Mouse (Mus musculus) lung, adult 18-20 months (tissue): ENCODE data around the gene Rack1.
"Not testable (repeated sequence)": the region's sequence is repeated elsewhere in the genome, so short reads cannot be mapped to it uniquely, and the experiment has no call there.

Experiments
- DNase-seq, 2 experiments: peaks; one replicate each; pipeline ENCODE4 v3.0.0; 2022; ENCODE audit warnings: mixed read lengths in 2 of 2

The Rack1 gene

DNA sequence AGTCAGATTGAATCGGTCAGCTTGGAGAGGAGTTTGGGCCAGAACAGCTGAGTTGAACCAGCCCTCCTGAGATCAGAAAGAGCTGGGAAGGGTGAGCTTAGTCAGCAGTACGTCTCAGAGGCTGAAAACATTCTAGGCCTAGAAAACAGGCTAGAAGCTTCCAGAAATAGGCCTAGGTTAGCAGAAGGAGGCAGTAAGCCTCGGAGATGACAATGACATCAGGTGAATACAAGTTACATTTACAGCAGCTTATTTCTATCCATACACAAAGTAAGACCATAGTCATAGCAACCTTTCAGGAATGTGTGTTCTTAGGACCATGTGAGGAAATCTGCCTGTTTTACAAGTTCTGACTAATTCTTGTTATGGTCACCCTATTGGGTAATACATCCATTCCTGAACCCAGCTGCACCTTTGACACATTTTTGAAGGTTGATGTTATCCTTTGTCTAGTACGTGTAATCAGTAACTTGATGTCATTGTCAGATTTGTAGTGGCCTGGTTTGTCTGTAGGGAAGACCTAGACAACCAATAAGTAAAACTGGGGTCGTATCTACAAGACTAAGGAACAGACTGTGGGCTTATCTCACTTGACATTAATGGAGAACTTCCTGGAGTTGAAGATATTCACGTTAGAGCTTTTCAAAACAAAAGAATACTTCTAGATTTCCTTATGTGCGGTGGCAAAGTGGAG, 19.6 kb downstream of the Rack1 start:
- DNase-seq, result no peak

DNA sequence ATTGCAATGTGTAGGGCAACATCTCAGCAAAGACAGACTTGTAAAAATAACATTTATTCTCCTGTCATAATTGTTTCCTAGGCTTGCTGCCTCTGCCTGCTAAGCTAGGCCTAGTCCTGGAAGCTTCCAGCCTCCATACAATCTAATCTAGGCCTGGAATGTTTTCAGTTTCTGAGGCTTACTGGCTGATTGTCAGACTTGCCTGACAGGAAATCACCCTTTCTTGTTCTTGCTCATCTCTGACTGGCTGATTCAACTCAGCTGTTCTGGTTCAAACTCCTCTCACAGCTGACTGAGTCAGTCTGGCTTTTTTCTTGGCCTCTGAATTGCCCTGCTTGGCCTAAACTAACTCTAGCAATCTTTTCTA, 20.2 kb downstream of the Rack1 start:
- DNase-seq, result no peak

DNA sequence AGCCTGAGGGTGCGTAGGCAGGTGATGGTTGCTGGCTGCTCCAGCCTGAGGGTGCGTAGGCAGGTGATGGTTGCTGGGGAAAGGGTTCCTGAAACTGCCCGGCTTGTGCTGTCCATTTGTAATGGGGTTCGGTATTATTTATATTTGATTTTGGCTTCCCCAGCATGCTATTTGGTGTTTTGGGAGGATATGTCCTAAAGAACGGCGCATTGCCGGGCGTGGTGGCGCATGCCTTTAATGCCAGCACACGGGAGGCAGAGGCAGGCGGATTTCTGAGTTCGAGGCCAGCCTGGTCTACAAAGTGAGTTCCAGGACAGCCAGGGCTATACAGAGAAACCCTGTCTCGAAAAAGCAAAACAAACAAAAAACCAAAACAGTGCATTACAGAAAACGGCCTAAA, 21.2 kb downstream of the Rack1 start:
- DNase-seq, result not testable (repeated sequence)

GRCm38 (mm10) chr11:48822768-48823512, 22.8 kb downstream of the Rack1 start:
- no peak for DNase-seq

GRCm38 (mm10) chr11:48823536-48823972, 23.4 kb downstream of the Rack1 start:
- DNase-seq, result peak; percentile 57 to 59

DNA sequence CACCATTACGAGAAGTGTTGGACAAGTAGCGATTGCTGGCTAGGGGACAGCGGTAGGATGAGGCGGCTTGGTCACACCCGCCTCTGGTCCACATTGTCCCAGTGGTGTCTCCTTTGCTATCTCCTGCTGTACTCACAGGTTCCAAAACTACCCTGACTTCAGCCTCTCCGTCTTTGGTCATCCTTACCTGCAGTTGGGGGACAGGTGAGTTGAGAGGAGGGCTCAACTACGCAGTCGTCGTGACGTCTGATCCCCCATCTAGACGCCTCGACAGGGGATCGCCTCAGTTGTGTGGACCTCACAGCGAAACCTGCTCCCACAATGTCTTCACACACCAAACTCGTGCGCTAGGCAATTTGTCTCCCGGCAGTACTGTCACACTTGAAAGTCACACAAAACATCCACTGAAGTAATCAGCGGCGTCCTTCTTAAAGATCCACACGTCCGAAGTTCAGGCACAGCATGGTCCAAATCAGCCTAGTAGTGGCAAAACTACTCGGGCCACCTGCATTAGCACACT, 24.2 kb downstream of the Rack1 start:
- no peak for DNase-seq

DNA sequence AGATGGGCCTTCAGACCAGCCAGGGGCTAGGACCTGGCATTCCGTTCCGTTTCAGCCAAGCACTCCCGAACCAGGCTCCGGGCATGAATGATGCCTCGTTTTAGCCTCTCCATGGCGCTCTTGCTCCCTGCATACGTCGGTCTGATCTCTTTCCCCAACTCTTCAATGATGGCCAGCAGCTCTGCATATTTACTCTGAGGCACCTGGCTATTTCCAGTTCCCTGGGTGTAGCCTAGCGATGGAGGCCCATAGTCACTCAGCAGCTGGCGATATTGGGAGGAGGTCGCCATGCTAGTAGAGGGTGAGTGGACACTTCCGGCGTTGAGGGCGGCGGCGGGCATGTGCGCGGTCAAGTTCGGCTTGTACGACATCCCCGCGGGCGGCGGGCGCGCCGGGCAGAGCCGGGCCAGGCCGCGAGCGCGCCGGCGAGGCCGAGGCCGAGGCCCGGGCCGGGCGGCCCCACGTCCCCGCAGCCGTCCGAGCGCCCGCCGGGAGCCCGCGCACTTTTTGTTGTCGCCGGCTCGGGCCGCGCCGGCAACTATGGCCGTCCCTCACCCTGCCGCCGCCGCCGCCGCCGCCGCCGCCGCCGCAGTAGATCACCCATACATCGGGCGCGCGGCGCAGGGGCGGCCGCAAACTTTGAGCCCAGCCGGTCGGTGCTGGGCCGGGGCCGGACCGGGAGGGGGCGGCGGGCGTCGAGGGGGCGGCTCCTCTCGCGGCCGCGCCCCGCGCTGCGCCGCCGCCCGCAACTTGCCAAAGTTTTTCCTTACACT, 26.0 kb downstream of the Rack1 start, which contains the start of the genes Trim7 and Gm12184:
Gene Trim7 (plus strand): TSS at position 162 of the 773 bp plus-strand sequence.
Gene Gm12184 (minus strand): TSS at position 677 of the 773 bp plus-strand sequence.
- peak; percentile 46 to 47 for DNase-seq

DNA sequence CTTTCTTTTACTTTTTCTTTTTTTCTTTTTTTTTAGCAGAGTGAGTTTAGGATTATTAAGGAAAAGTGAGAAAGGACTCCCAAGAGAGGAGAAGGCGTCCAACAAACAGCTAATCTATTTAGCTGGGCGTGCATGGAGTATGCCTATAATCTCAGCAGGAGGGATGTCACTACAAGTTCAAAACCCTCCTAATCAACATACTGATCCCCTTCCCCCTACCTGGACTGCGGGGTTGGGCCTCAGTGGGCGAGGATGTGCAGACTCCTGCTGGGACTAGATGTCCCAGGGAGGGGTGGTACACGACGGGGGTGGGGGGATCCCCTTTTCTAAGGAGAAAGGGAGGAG, 26.6 kb downstream of the Rack1 start:
- no peak for DNase-seq

DNA sequence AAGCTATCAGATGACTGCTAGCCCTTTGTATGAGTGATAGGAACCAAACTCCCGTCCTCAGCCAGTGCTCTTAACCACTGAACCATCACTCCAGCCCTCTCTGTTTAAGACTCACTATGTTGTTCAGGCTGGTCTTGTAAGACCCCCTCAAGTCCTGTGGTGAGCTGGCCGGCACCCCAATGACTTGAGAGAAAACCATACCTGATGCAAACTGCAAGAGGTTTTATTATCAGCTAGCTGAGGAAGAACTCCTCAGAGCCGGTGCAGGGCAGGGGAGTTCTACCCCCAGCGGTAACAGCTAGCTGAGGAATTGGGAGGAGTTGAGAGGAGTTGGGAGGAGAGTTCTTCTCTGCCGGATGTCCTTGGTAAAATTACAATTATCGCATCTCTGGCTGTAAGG, 27.8 kb downstream of the Rack1 start:
- DNase-seq, result no peak

- DNase-seq, result no peak
Observed at GRCm38 (mm10) chr11:48830279-48830678, 30.1 kb downstream of the Rack1 start.

- no peak for DNase-seq
Observed at GRCm38 (mm10) chr11:48831273-48831672, 31.1 kb downstream of the Rack1 start.

DNA sequence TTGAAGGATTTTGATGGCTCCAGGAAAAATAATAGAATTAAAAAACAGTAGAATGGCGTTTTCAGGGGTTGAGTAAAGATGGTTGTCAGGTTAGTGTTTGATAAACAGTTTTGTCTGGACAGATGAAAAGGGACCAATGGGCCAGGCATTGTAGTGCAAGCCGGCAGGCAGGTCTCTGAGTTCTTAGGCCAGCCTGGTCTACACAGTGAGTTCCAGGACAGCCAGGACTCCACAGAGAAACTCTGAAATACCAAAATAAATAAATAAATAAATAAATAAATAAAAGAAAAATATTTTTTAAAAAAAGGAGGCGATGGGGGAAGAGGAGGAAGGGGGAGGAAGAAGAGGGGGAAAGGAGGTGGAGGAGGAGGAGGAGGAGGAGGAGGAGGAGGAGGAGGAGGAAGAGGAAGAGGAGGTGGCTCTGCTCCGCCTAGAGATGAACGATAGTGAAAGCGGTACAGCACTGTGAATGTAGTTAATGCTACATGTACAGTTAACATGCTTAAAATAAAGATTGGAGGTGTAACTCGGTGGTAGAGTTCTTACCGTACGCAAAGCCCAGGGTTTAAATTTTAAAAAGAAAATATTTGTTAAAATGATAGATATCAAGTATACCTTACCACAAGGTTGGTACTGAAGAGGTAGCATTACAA, 33.1 kb downstream of the Rack1 start:
- no peak for DNase-seq

GRCm38 (mm10) chr11:48833731-48834639, 33.9 kb downstream of the Rack1 start:
- DNase-seq, result peak; percentile 91 to 93

GRCm38 (mm10) chr11:48835923-48836322, 35.8 kb downstream of the Rack1 start:
- DNase-seq, result no peak

GRCm38 (mm10) chr11:48836990-48837309, 36.8 kb downstream of the Rack1 start:
- DNase-seq, result no peak

- DNase-seq, result peak; percentile 79 to 81
Observed at GRCm38 (mm10) chr11:48837310-48838180, 37.4 kb downstream of the Rack1 start.

DNA sequence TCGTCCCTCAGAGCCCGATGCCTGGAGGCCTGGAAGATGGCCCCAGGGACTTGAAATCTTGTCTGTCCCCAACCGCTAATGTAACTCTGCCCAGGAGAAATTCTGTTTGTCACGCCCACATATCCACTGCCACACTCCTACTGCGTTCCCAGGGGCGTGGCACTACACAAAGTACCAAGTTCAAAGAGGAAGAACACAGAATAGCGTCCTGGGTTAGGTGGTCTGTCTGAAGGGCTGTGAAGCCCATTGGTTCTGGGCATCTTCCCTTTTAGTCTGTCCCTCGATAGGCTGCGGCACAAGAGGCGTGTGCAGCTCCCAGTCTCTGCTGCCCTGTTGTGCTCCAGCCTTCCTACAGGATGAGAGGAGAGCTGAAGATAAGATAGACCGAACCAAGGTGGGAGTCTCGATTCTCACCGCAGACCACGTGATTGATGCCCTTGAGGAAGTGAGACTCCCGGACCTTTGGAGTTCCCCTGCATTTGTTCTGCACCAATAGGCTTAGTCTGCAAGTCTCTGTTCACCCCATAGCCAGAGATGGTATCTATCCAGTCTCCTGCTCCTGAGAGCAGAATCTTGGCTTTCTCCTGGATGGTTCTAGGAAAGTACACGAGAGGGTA, 38.2 kb downstream of the Rack1 start:
- peak; percentile 40 to 53 for DNase-seq

- no peak for DNase-seq
Observed at GRCm38 (mm10) chr11:48838879-48839680, 38.9 kb downstream of the Rack1 start.

DNA sequence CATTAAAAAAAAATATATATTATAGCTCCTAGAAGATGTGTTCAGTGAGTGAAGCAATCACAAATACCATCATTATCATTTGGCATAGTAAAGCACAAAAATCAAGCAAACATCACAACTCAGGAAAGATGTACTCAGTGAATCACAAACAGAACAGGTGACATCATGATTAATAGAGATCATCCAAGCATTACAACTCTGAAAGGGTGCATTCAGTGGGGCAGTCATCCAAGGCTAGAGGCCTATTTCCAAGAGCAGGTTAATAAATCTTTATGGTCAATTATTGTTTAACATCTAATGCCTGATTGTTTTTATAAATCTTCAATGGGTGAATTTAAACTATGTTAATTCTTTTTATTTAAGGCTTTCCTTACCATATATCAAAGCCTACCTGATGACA, 40.7 kb downstream of the Rack1 start:
- no peak for DNase-seq
